Mouse (Mus musculus) liver, adult (tissue): Measurements from ENCODE around the gene Rpusd3.

Source experiments
- GATA4 ChIP-seq: IDR thresholded peaks from 2 replicates; pipeline ENCODE4 v1.6.1; 2014; ENCODE audit warnings: mild to moderate bottlenecking, low read length; ENCODE audit not compliant: insufficient replicate concordance

The Rpusd3 gene

GRCm38 (mm10) chr6:113404649-113405448 lies 14.3 kb downstream of the Rpusd3 start:
- no peak for TF ChIP-seq GATA4

- no peak for TF ChIP-seq GATA4
Observed at GRCm38 (mm10) chr6:113402094-113402493, 17.0 kb downstream of the Rpusd3 start.

DNA sequence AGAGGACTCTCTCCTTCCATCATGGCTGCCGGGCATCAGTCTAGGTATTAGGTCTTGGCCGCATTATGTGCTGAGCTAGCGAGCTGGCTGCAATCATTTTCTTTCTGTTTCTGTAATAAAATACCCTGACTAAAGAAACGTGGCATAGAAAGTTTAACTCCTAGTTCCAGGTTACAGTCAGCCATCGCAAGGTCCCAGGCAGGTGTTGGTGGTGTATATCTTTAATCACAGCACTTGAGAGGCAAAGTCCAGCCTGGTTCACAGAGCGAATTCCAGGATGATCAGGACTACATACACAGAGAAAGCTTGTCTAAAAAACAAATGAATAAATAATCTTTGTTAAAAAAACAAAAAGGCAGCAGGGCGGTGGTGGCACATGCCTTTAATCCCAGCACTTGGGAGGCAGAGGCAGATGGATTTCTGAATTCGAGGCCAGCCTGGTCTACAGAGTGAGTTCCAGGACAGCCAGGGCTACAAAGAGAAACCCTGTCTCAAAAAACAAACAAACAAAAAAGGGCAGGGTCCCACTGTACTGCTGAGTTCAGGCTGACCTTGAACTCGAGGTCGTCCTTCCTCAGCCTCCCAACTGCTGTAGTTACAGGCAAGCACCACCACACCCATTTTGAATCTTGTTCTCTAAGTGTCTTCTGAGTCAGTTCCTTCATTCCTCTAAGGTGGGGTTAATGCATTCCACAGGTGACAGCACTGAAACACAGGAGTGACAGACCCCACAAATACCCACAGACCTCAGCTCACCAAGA lies 22.7 kb downstream of the Rpusd3 start:
- TF ChIP-seq GATA4, result no peak

GRCm38 (mm10) chr6:113395501-113395900 lies 23.6 kb downstream of the Rpusd3 start:
- no peak for TF ChIP-seq GATA4

- TF ChIP-seq GATA4, result no peak
Observed at GRCm38 (mm10) chr6:113394811-113395210, 24.3 kb downstream of the Rpusd3 start.

DNA sequence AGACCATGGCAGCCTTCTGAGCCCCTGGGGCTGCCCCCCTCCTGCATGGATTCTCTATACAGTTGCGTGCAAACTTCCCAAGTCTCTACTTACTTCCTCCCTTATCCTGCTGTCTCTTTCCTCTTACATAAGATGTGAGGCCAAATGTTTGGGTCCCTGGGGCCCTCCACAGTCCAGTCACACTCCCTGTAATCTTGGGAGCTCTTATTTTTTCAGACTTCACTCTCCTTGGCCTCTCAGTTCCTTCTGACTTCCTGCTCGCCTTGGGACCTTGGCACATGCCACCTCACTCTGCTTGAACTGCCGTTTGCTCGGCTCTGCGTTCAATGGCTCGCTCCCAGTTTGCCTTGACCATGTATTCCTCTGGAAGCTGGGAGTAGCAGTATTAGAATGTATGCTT lies 25.2 kb downstream of the Rpusd3 start:
- no peak for TF ChIP-seq GATA4

- TF ChIP-seq GATA4, result no peak
Observed at GRCm38 (mm10) chr6:113392387-113393071, 26.6 kb downstream of the Rpusd3 start.

DNA sequence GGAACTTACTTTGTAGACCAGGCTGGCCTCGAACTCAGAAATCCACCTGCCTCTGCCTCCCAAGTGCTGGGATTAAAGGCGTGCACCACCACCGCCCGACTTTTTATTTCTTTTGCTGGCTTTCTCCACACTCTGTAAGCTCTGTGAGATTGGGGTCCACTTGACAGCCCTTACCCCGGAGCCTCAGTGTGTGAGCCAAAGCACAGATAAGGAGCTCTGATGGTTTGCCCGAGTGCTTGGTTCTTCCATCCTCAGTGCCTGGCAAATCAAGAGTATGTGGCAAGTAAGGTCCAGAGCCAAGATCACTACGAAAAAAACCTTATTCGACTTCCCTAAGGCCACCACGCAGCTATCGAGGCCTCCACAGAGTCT lies 27.1 kb downstream of the Rpusd3 start:
- TF ChIP-seq GATA4, result no peak

- no peak for TF ChIP-seq GATA4
Observed at GRCm38 (mm10) chr6:113390715-113391114, 28.4 kb downstream of the Rpusd3 start.

GRCm38 (mm10) chr6:113388960-113389359 lies 30.2 kb downstream of the Rpusd3 start, which contains the start of gene Ttll3:
Ttll3 (plus strand) TSS chr6:113389260.
- no peak for TF ChIP-seq GATA4

DNA sequence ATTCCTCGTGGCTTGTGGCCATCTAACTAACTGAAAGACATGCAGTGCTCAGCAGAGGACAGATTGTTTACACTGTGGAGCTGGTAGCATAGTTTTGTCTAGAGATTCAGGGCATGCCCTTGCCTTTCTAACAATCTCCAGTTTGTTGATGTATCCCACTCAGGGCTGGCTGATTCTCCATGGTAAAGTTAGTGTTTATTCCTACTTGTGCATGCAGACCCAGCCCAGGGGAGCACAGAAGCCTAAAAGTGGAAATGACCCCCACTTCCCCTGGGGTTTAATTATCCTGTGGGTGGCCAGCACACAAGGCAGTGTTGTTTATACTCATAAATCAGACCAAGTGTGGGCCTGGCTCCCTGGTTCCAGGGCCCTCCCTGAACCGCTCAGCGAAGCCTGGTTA lies 33.1 kb downstream of the Rpusd3 start:
- no peak for TF ChIP-seq GATA4

DNA sequence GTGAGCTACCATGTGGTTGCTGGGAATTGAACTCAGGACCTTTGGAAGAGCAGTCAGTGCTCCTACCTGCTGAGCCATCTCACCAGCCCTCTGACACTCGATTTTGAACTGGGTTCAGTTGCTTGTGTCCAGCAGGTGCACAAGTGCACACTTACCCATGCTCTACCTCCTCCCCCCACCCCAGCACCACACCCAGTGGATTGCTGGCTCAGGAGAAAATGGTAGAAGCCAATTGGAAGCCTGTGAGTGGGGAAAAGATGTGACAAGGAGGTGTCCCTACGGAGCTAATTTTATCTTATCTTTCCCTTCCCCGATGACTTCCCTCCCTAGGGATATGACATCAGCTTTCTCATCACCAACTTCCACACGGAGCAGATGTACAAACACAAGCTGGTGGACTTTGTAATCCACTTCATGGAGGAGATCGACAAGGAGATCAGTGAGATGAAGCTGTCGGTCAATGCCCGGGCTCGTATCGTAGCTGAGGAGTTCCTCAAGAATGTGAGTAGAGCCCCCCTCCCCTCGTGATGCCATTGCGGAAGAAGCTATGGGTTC lies 33.9 kb downstream of the Rpusd3 start:
- no peak for TF ChIP-seq GATA4

GRCm38 (mm10) chr6:113384351-113384927 lies 34.7 kb downstream of the Rpusd3 start:
- no peak for TF ChIP-seq GATA4

DNA sequence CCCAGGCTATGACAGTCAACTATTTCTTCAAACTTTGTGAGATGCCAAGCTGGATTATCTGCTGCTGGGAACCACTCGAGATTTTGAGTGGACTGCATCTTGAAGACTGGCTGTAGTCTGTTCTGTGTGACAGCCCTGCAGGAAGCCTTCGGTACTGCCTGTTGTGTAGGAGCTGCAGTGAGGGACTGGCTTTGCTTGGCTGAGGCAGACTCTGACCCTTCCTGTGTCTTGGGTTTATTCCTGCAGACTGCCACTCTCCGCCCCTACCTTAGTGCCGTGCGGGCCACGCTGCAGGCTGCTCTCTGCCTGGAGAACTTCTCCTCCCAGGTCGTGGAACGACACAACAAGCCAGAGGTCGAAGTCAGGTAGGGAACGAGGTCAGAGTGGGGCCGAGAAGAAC lies 38.7 kb downstream of the Rpusd3 start:
- TF ChIP-seq GATA4, result no peak

DNA sequence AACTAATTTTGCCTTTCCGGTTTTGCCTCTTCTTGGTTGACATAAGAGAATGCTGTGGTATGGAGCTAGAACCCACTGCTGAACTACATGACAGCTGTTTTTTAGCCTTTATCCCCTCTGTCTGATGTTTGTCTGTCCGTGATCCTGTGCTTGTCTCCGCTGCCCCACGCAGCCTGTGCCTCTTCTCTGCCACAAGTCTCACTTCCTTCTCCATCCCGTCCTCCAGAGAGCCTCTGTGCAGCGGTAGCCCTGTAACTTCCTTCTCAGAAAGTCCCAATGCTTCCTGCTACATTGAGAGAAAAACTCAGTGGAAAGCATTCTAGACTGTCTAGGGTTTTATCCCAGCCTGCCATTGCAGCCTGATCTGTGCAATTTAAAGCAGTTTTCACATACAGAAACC lies 39.9 kb downstream of the Rpusd3 start:
- TF ChIP-seq GATA4, result no peak
